Mouse (Mus musculus) megakaryocyte, adult 5-6 weeks (primary cell): Measurements from ENCODE around the gene Adcy5. TPM values are rescaled to one million over a fixed set of nuclear protein-coding genes. Genes with fewer than 3 reads are reported as not detected.

ENCODE experiments used
- ATAC-seq: 2 replicates; pipeline ENCODE4 v1.8.0; 2016; ENCODE audit warnings: mild to moderate bottlenecking, inconsistent platforms; ENCODE audit not compliant: poor library complexity, severe bottlenecking
- total RNA-seq, 2 experiments: library from RNA; stranded (forward) in 1 of 2; stranded (reverse) in 1 of 2; fragments of 153-499, 151-499 nt in 1 of 2; fragments of 221-1000, 200-1000 nt in 1 of 2; gene quantifications; 2 replicates each; pipeline versions ENCODE4 v1.2.3 to v1.2.4; 2015 to 2017

Gene Adcy5
- total RNA-seq, 2 experiments from 2014 or later = not detected

- no peak for ATAC-seq
Measured at GRCm38 (mm10) chr16:35200432-35201142, 45.9 kb downstream of the Adcy5 start.

- no peak for ATAC-seq
Measured at GRCm38 (mm10) chr16:35201281-35201680, 46.6 kb downstream of the Adcy5 start.

DNA sequence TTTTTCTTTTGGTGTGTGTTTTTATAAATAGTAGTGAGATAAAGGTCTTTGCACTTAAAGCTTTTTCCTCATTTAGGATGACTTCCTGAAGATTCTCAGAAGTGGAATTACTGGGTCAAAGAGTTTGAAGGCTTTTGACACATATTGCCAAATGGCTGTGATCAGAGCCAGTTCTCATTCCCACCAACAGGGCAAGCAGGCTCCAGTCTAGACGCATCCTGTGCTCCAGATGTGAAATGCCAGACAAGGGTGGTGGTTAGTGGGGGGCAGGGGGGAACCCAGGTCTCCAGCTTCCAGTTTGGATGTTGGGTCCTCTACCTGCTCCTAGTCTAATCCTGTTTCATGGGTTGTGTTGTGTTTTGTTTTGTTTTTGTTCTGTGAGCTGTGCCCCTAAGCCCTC is 48.8 kb downstream of the Adcy5 start:
- no peak for ATAC-seq

DNA sequence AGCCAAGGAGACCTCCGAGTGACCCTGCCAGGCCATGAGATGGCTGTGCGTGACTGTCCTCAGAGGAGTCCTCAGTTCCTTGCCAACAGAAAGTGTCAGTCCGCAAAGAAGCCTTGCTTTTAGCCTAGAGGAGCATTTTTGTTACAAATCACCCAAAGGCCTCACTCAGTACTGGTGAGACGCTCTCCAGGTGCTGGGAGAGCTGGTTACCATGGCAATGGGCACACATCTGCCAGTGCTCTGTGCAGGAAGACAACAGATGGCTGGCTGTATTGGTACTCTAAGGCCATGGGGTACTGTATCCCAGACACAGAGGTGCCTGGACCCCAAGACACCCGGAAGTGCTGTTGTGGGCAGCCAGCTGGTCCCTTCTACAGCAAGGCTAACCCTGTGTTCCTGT is 51.0 kb downstream of the Adcy5 start:
- ATAC-seq = no peak

- no peak for ATAC-seq
Measured at GRCm38 (mm10) chr16:35206426-35206825, 51.7 kb downstream of the Adcy5 start.

DNA sequence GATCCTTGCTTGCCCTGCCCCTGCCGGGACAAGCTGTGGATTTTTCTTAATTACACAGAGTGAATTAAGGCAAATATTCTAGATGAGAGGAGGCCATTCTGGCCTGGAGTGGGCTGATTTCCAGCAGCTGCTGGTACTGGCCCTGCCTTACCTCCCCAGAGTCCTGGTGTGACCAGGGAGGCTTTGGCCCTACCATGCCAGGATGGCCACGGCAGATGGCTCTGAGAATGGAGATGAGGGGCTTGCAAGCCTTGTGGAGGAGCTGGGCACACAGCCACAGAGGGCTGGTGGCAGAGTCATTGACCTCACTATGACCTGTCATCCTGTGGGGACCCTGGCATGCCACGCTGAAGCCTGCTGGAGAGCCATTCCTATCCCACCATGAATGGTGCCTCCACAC is 54.1 kb downstream of the Adcy5 start:
- ATAC-seq = no peak

GRCm38 (mm10) chr16:35209753-35210152 is 55.1 kb downstream of the Adcy5 start:
- no peak for ATAC-seq

DNA sequence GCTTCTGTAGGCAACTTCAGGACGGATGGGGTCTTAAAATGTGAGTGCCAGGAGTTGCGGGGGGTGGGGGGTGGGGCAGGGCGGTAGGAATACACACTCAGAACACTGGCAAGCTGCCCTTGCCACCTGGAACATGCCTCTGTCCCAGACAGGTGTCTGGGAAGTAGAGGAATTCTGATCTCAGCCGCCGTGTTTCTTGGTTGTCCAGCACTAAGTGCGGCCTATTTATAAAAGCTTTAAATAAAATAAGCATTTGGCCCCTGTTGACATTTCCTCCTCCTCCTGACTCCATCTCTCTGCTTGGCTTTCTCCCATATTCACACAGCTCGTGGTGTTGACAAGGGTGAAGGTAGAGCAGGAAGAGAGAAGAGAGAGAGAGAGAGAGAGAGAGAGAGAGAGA is 60.4 kb downstream of the Adcy5 start:
- ATAC-seq = no peak

- ATAC-seq = no peak
Measured at GRCm38 (mm10) chr16:35215498-35215897, 60.8 kb downstream of the Adcy5 start.

DNA sequence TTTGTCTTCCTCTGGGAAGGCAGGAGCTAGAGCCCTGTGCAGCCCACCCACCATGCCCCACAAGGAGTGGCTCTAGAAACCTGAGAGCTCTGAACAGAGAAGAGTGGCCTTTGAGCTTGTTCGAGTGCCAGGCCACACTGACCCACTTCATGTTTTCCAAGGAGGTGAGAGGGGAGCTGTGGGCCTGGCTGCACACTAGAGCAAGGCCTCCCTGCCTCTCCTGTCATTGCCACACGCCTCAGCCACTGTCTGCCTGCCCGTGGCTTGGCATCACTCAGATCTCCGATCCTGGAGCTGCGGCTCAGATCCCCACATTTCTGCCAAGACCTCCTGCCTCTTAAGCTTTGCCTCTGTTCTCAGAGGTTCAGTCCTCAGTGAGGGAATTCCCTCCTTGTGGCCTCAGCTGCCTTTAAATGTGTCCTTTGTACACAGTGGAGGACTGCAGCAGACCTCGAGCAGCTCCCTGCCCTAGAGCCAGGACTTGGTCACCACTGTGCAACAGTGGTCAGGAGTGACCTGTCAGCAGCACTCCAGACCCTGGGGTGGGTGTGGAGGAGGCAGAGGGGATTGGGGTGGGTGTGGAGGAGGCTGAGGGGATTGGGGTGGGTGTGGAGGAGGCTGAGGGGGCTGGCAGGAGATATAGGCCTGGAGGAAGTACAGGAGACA is 62.3 kb downstream of the Adcy5 start:
- ATAC-seq = no peak

DNA sequence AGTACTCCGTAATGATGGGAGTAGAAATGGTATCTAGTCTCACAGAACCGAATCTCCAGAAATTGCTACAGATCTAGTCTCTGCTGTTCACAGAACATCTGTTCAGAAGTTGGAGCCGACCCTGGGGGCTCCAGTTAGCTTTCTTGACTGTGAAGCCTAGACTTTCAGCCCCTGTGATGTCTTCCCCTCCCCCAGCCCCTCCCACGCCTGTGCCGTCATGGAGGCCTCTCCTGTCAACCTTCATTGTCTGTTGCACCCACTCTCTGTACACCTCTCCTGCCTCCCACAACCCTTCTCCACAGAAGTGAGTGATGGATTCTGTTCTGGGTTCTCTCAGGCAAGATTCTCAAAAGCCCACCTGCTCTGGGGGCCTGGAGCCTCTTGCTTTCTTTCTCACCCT is 65.7 kb downstream of the Adcy5 start:
- no peak for ATAC-seq

DNA sequence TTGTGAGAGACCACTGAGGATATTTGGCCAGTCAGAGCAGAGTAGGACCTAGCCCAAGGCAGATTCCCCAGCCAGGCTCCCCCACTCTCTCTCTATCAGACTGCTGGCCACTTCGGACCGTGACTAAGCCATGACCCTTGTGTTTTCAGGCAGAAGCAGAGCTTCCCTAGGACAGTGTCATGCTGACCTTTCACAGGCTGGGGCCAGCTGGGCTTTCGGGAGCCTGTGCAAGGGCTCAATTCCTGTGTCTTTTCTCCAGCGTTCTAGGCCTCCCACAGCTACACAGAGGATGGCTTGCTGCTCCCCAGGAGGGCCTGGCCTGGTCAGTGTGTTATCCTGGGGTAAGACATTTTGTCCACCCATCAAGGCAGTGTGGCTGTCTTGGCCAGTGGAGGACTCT is 66.9 kb downstream of the Adcy5 start:
- ATAC-seq = no peak

- no peak for ATAC-seq
Measured at GRCm38 (mm10) chr16:35223930-35224329, 69.3 kb downstream of the Adcy5 start.

- ATAC-seq = no peak
Measured at GRCm38 (mm10) chr16:35224716-35225115, 70.0 kb downstream of the Adcy5 start.

GRCm38 (mm10) chr16:35229582-35229981 is 74.9 kb downstream of the Adcy5 start:
- ATAC-seq = 0 out of 2 replicates have a peak, but pooled peaks have one; percentile 40

GRCm38 (mm10) chr16:35232153-35232750 is 77.6 kb downstream of the Adcy5 start:
- ATAC-seq = no peak

- ATAC-seq = no peak
Measured at GRCm38 (mm10) chr16:35233329-35233728, 78.7 kb downstream of the Adcy5 start.

- ATAC-seq = no peak
Measured at GRCm38 (mm10) chr16:35237091-35237490, 82.4 kb downstream of the Adcy5 start.

GRCm38 (mm10) chr16:35239318-35239965 is 84.8 kb downstream of the Adcy5 start:
- ATAC-seq = no peak

GRCm38 (mm10) chr16:35239966-35240730 is 85.5 kb downstream of the Adcy5 start:
- ATAC-seq = no peak

DNA sequence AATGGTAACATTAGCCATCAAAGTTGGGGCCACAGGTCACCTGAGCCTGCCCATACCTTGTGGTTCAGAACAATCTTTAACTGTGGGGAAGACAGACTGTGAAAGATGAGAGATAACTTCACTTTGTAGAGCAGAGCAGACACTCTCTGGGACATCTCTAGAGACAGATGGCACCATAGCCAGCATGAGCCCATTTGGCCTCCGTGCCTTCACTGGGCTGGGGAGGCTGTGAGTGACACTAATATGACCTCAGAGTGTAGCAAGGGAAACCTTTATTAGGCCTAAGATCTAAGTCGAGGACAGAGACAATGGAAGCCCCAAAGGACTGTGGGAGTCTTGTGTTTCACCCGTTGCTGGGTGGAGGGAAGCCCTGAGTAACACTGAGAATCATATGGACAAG is 92.7 kb downstream of the Adcy5 start:
- no peak for ATAC-seq
